Mouse (Mus musculus) lung, embryonic 14.5 days (tissue): Measurements from ENCODE around the gene Stmn1. TPM values are rescaled to one million over a fixed set of nuclear protein-coding genes. Genes with fewer than 3 reads are reported as not detected.

Source experiments
- ATAC-seq: fragments of 200-750 bp; cut with Nextera tagmentation; 2 replicates; pipeline ENCODE4 v1.8.0; 2017; ENCODE audit warnings: mild to moderate bottlenecking, moderate TSS enrichment, moderate library complexity; ENCODE audit not compliant: insufficient read depth
- DNase-seq: peaks from one replicate; pipeline ENCODE4 v3.0.0-alpha.2; 2015
- H3K27ac ChIP-seq: fragments of 300-500 bp; sonication (generic); 2 replicates; pipeline ENCODE4 v1.5.1; 2014; ENCODE audit warnings: low read depth, mild to moderate bottlenecking, moderate library complexity
- H3K27me3 ChIP-seq: fragments of 300-500 bp; sonication (generic); 2 replicates; pipeline ENCODE4 v1.6.1; 2014; ENCODE audit warnings: low read length, control low read depth; ENCODE audit not compliant: insufficient read depth
- H3K36me3 ChIP-seq: fragments of 300-500 bp; sonication (generic); 2 replicates; pipeline ENCODE4 v1.6.1; 2014; ENCODE audit warnings: control low read depth; ENCODE audit not compliant: insufficient read depth
- H3K4me1 ChIP-seq: fragments of 300-500 bp; sonication (generic); 2 replicates; pipeline ENCODE4 v1.6.1; 2014; ENCODE audit warnings: antibody characterized with exemption, control low read depth; ENCODE audit not compliant: insufficient read depth
- H3K4me2 ChIP-seq: fragments of 300-500 bp; sonication (generic); 2 replicates; pipeline ENCODE4 v1.6.1; 2014; ENCODE audit warnings: mild to moderate bottlenecking
- H3K4me3 ChIP-seq: fragments of 300-500 bp; sonication (generic); 2 replicates; pipeline ENCODE4 v1.5.1; 2014; ENCODE audit warnings: low read depth, low read length
- H3K9ac ChIP-seq: fragments of 300-500 bp; sonication (generic); 2 replicates; pipeline ENCODE4 v1.6.1; 2014
- H3K9me3 ChIP-seq: fragments of 300-500 bp; sonication (generic); 2 replicates; pipeline ENCODE4 v1.6.1; 2016; ENCODE audit warnings: low read depth, low read length, control low read depth
- CTCF ChIP-seq: IDR thresholded peaks from 2 replicates; pipeline ENCODE4 v1.5.1; 2016; ENCODE audit warnings: antibody characterized with exemption, low read depth
- WGBS: fragments of 180-500 bp; shearing (Covaris S2); extraction: QIAGEN DNeasy Blood & Tissue Kit; methylation state at CpG from one replicate; pipeline ENCODE4 v1.1.7; 2014; 5-methylcytosine and 5-hydroxymethylcytosine counted together
- polyA plus RNA-seq: library from polyadenylated mRNA; unstranded; fragments of >200 nt; fragmentation: Nextera tagmentation; extraction: Ambion mirVana; gene quantifications from 2 replicates; pipeline ENCODE4 v1.2.1, GENCODE M21; 2014

The Stmn1 gene
- polyA plus RNA-seq, 1 experiment from 2014 or later = 1,772 TPM

GRCm38 (mm10) chr4:134458856-134459255 is 9.3 kb upstream of the Stmn1 start:
- 74% methylated on average over 5 of the region's 5 CpGs for WGBS
- Histone ChIP-seq H3K4me2 (no peak overlapping the region), H3K27me3 (peaks cover 14% of the 10 kb centered on the region), H3K27ac (no peak overlapping the region), H3K9me3 (no peaks in the 10 kb centered on the region), H3K4me1 (0 out of 2 replicates have a peak, but pooled peaks cover 3% of the 10 kb centered on the region), H3K4me3 (no peak overlapping the region), H3K36me3 (no peaks in the 10 kb centered on the region), H3K9ac (no peak overlapping the region)
- no peak for TF ChIP-seq CTCF
- ATAC-seq = no peak
- no peak for DNase-seq

GRCm38 (mm10) chr4:134460277-134460676 is 7.8 kb upstream of the Stmn1 start:
- 0 out of 2 replicates have a peak, but pooled peaks cover under 1% of the 10 kb centered on the region for H3K4me1 ChIP-seq
- no peak for ATAC-seq
- H3K27me3 ChIP-seq = 0 out of 2 replicates have a peak, but pooled peaks cover 2% of the 10 kb centered on the region
- H3K4me3 ChIP-seq = no peak overlapping the region
- no peak for DNase-seq
- H3K9me3 ChIP-seq = no peaks in the 10 kb centered on the region
- no peak overlapping the region for H3K27ac ChIP-seq
- H3K36me3 ChIP-seq = no peaks in the 10 kb centered on the region
- 58% methylated on average over 10 of the region's 10 CpGs for WGBS
- no peak for TF ChIP-seq CTCF
- no peak overlapping the region for H3K9ac ChIP-seq
- H3K4me2 ChIP-seq = no peak overlapping the region

- Histone ChIP-seq H3K4me3 (no peak overlapping the region), H3K9me3 (no peaks in the 10 kb centered on the region), H3K27ac (no peak overlapping the region), H3K4me1 (no peaks in the 10 kb centered on the region), H3K4me2 (no peak overlapping the region), H3K9ac (no peak overlapping the region), H3K27me3 (no peaks in the 10 kb centered on the region), H3K36me3 (no peaks in the 10 kb centered on the region)
- ATAC-seq (no peak), DNase-seq (no peak)
- 64% methylated on average over 5 of the region's 5 CpGs for WGBS
- no peak for TF ChIP-seq CTCF
Measured at GRCm38 (mm10) chr4:134461252-134461651, 6.9 kb upstream of the Stmn1 start.

- Histone ChIP-seq H3K4me3 (no peak overlapping the region), H3K9me3 (no peaks in the 10 kb centered on the region), H3K27me3 (no peaks in the 10 kb centered on the region), H3K27ac (no peak overlapping the region), H3K4me1 (0 out of 2 replicates have a peak, but pooled peaks cover 3% of the 10 kb centered on the region), H3K9ac (no peak overlapping the region), H3K4me2 (no peak overlapping the region), H3K36me3 (peaks cover 8% of the 10 kb centered on the region)
- DNase-seq = no peak
- WGBS = 36% methylated on average over 12 of the region's 12 CpGs
- TF ChIP-seq CTCF = no peak
- ATAC-seq = no peak
Measured at GRCm38 (mm10) chr4:134465789-134466188, 2.3 kb upstream of the Stmn1 start.

- H3K4me1 ChIP-seq = 0 out of 2 replicates have a peak, but pooled peaks cover 3% of the 10 kb centered on the region
- no peaks in the 10 kb centered on the region for H3K9me3 ChIP-seq
- peak overlapping the region; percentile 66; the same call in 1 of the 2 replicates for H3K27ac ChIP-seq
- peak overlapping the region; percentile 64 for H3K9ac ChIP-seq
- H3K4me2 ChIP-seq = peak overlapping the region; percentile 96
- TF ChIP-seq CTCF = no peak
- ATAC-seq = no peak
- H3K4me3 ChIP-seq = peak overlapping the region; percentile 92; the same call in 1 of the 2 replicates
- H3K36me3 ChIP-seq = peaks cover 16% of the 10 kb centered on the region
- DNase-seq = no peak
- no peaks in the 10 kb centered on the region for H3K27me3 ChIP-seq
- 58% methylated on average over 11 of the region's 11 CpGs for WGBS
Measured at GRCm38 (mm10) chr4:134466381-134467262, 1.5 kb upstream of the Stmn1 start.

- H3K27ac ChIP-seq = peak overlapping the region; percentile 66
- no peaks in the 10 kb centered on the region for H3K27me3 ChIP-seq
- H3K36me3 ChIP-seq = peaks cover 25% of the 10 kb centered on the region
- peak; percentile 31 for ATAC-seq
- H3K9me3 ChIP-seq = no peaks in the 10 kb centered on the region
- TF ChIP-seq CTCF = no peak
- DNase-seq = peak; percentile 68
- peak overlapping the region; percentile 92 for H3K4me3 ChIP-seq
- under 1% methylated on average over 31 of the region's 31 CpGs for WGBS
- peak overlapping the region; percentile 64 for H3K9ac ChIP-seq
- H3K4me1 ChIP-seq = 0 out of 2 replicates have a peak, but pooled peaks cover 3% of the 10 kb centered on the region
- H3K4me2 ChIP-seq = peak overlapping the region; percentile 96
Measured at GRCm38 (mm10) chr4:134467435-134468214, 495 bp upstream of the Stmn1 start.
